24 mouse cellular contexts compared by ENCODE assay signal in the genomic region with DNA sequence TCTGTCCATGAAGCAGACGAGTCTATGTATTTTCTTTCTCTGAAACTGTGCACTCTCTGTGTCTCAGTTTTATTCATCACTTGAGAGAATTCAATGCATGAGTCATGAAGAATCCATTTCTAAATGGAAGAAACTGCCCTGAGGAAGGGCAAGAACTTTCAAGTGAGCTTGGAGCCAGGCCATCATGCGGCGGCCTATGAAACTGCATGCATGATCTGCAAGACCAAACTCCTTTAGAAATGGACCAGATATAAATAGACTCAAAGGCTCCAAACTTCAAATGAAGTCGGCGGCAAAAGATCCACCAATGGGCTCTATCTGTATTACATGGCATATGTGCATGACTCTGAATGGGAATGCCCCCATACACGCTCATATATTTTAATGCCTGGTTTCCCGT.
DNase-seq lines count a peak whose midpoint lies in the region; ATAC-seq and TF ChIP-seq lines count a peak whose summit lies in the region.
"Had no signal": no experiment of that assay in that cellular context is flagged by ENCODE, and none has a peak within 500 bp of the region (broad histone marks: within the 10 kb centered on the region; RNA-seq: fewer than 3 reads in every experiment).

No protein-coding gene starts in this region.

- DNase-seq in 3T3-L1 (ENCODE audit: low read depth, low spot score) (peak; percentile 30), NIH3T3 (ENCODE audit: low read depth) (peak; percentile 60)
- DNase-seq in stomach, postnatal 0 days (ENCODE audit: low spot score) = no peak
- DNase-seq in cerebellum, adult 18-20 months = no peak
- DNase-seq in frontal cortex, postnatal 36 days (ENCODE audit: low spot score in 2 of 2) = no peak
- DNase-seq: adrenal gland, adult 2 months; adrenal gland, postnatal 10 days; adrenal gland, postnatal 25 days; B cell, adult 2 months; cerebellum, adult 11 months; cerebellum, adult 2 months; cerebellum, adult 9-10 months; cerebellum, postnatal 10 days; cerebellum, postnatal 25 days had no signal

- no peak overlapping the region for H3K4me3 ChIP-seq in stomach, postnatal 0 days (ENCODE audit: low read depth, low read length)
- H3K4me3 ChIP-seq: embryonic facial prominence, embryonic 10.5 days; embryonic facial prominence, embryonic 12.5 days; erythroblast, embryonic 14.5 days; forebrain, embryonic 10.5 days; forebrain, embryonic 12.5 days had no signal

- H3K4me2 ChIP-seq in stomach, postnatal 0 days (replicated peaks; ENCODE audit: low read depth) = no peak overlapping the region
- H3K4me2 ChIP-seq: embryonic facial prominence, embryonic 12.5 days; forebrain, embryonic 12.5 days had no signal

- H3K27ac ChIP-seq in stomach, postnatal 0 days (replicated peaks) = no peak overlapping the region
- H3K27ac ChIP-seq: embryonic facial prominence, embryonic 10.5 days; embryonic facial prominence, embryonic 12.5 days; forebrain, embryonic 10.5 days; forebrain, embryonic 12.5 days had no signal

- no peaks in the 10 kb centered on the region for H3K9me3 ChIP-seq in stomach, postnatal 0 days (ENCODE audit: control insufficient read depth, low read length)
- H3K9me3 ChIP-seq: embryonic facial prominence, embryonic 10.5 days; embryonic facial prominence, embryonic 12.5 days; forebrain, embryonic 10.5 days; forebrain, embryonic 12.5 days; G1E had no signal

- no peak for ATAC-seq in stomach, postnatal 0 days (ENCODE audit: low FRiP score, low TSS enrichment)
- ATAC-seq: CD4-positive, CD25-positive, alpha-beta regulatory T cell, adult 4 months; forebrain, embryonic 14.5 days; forebrain, embryonic 16.5 days had no signal

- H3K4me1 ChIP-seq in stomach, postnatal 0 days (replicated peaks; ENCODE audit: control insufficient read depth, insufficient read depth) = no peaks in the 10 kb centered on the region

- peak; percentile 38 for TF ChIP-seq CTCF in stomach, postnatal 0 days (IDR thresholded peaks at IDR 0.05; ENCODE audit: low read depth)

- WGBS in stomach, postnatal 0 days = 89% methylated on average over 7 of the region's 7 CpGs

- TF ChIP-seq EP300 in stomach, postnatal 0 days (optimal IDR thresholded peaks at IDR 0.05) = no peak

- H3K9ac ChIP-seq in stomach, postnatal 0 days (ENCODE audit: low read length) = no peak overlapping the region
- H3K9ac ChIP-seq: embryonic facial prominence, embryonic 12.5 days; forebrain, embryonic 12.5 days had no signal

- H3K36me3 ChIP-seq in stomach, postnatal 0 days (ENCODE audit: control insufficient read depth, insufficient read depth, low read length) = no peaks in the 10 kb centered on the region
- H3K36me3 ChIP-seq: embryonic facial prominence, embryonic 10.5 days; embryonic facial prominence, embryonic 12.5 days; forebrain, embryonic 12.5 days; G1E had no signal

- H3K27me3 ChIP-seq in stomach, postnatal 0 days (ENCODE audit: control insufficient read depth, insufficient read depth, low read length) = no peaks in the 10 kb centered on the region
- H3K27me3 ChIP-seq: CH12.LX; embryonic facial prominence, embryonic 12.5 days; forebrain, embryonic 12.5 days had no signal

Comparison
In these comparisons a context has a peak if more than half of its experiments do, and no peak if none do; other contexts are left out.
1. DNase-seq: peak in 3T3-L1 (single experiment) and NIH3T3 (single experiment); none in stomach, postnatal 0 days (single experiment), cerebellum, adult 18-20 months (0 of 2) and frontal cortex, postnatal 36 days (0 of 2).